9 mouse cellular contexts compared by ENCODE assay signal in the genomic region with DNA sequence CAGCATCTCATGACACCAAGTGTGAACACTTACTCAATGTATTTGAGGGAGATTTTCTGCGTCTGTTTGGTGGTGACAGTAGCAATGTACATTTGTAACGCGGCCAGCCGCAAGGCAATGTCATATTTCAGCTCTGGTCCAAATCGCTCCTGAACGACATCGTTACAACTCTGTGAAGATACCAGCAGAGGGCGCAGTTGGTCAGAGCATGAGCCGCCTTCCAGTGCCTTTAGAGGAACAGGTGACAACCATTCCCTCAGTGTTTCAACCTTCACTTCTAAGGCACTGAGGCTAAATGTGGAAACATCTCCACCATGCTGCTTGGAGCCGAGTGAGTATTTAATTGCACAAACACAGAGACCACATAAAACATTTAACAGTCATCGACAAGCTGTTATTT.
DNase-seq lines count a peak whose midpoint lies in the region; ATAC-seq lines count a peak whose summit lies in the region.
"Had no signal": no experiment of that assay in that cellular context is flagged by ENCODE, and none has a peak within 500 bp of the region (broad histone marks: within the 10 kb centered on the region; RNA-seq: fewer than 3 reads in every experiment).

No protein-coding gene starts in this region.

- no peak overlapping the region for H3K27ac ChIP-seq in hindbrain, embryonic 14.5 days
- H3K27ac ChIP-seq: liver, embryonic 15.5 days had no signal

- H3K9ac ChIP-seq in hindbrain, embryonic 14.5 days: no peak overlapping the region
- H3K9ac ChIP-seq: liver, embryonic 15.5 days had no signal

- peak; percentile 48 for DNase-seq in ES-CJ7 (ENCODE audit: low read depth, low spot score)
- peak; percentile 66 for DNase-seq in adrenal gland, postnatal 10 days
- DNase-seq in embryo, embryonic 9.5 days (ENCODE audit: extremely low spot score): peak; percentile 21
- DNase-seq in hindbrain, embryonic 14.5 days (ENCODE audit: low spot score): peak; percentile 81
- peak; percentile 9 for DNase-seq in layer of hippocampus, adult 9-11 months
- DNase-seq in right cerebral cortex, postnatal 10 days (ENCODE audit: low spot score in 2 of 2): peak; percentile 53 to 77
- no peak for DNase-seq in c-Kit-positive CD71-positive TER-119-positive erythroid progenitor cells, embryonic 14.5 days (ENCODE audit: low spot score)

- H3K4me3 ChIP-seq in hindbrain, embryonic 14.5 days (replicated peaks; ENCODE audit: low read length): no peak overlapping the region
- H3K4me3 ChIP-seq: liver, embryonic 15.5 days had no signal

- no peaks in the 10 kb centered on the region for H3K36me3 ChIP-seq in hindbrain, embryonic 14.5 days (replicated peaks; ENCODE audit: control insufficient read depth, insufficient read depth)
- H3K36me3 ChIP-seq: liver, embryonic 15.5 days had no signal

- H3K4me2 ChIP-seq in hindbrain, embryonic 14.5 days (replicated peaks): no peak overlapping the region
- H3K4me2 ChIP-seq: liver, embryonic 15.5 days had no signal

- ATAC-seq in hindbrain, embryonic 14.5 days (ENCODE audit: low FRiP score): peak; percentile 85
- peak; percentile 86 for ATAC-seq in megakaryocyte, adult 5-6 weeks (ENCODE audit: poor library complexity, severe bottlenecking)

- peaks cover 31% of the 10 kb centered on the region for H3K27me3 ChIP-seq in hindbrain, embryonic 14.5 days (ENCODE audit: control insufficient read depth, insufficient read depth, low read length)
- H3K27me3 ChIP-seq: liver, embryonic 15.5 days had no signal

- 39% methylated on average over 11 of the region's 11 CpGs for WGBS in hindbrain, embryonic 14.5 days

- H3K4me1 ChIP-seq in hindbrain, embryonic 14.5 days (replicated peaks; ENCODE audit: control insufficient read depth, insufficient read depth, low read length): no peaks in the 10 kb centered on the region
- H3K4me1 ChIP-seq: liver, embryonic 15.5 days had no signal

- H3K9me3 ChIP-seq in hindbrain, embryonic 14.5 days (ENCODE audit: control insufficient read depth, low read length): no peaks in the 10 kb centered on the region
- H3K9me3 ChIP-seq: liver, embryonic 15.5 days had no signal
